Mouse (Mus musculus): ENCODE data around the gene Gm49318. TPM values are rescaled to one million over a fixed set of nuclear protein-coding genes. Genes with fewer than 3 reads are reported as not detected.

Gene Gm49318
- total RNA-seq, 1 experiment from 2014 or later = not detected

DNA sequence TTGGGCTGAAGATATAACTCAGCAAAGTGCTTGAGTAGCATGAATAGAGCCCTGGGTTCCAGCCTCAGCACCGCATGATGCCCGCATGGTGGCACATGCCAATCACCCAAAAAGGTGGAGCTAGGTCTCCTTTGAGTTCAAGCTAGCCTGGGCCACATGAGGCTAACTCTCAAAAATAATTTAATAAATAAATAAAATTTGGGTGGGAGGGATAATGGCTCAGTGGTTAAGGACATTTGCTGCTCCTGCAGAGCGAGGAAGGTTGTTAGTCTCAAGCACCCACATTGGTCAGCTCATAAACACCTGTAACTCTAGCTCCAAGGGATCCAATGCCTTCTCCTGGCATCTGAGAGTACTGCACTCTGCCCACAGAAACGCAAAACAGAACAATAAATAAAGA, 69.4 kb downstream of the Gm49318 start:
- no peak for ATAC-seq (replicated peaks in 1 of 2; ENCODE audit: insufficient read depth in 1 of 2, low FRiP score in 2 of 2, low TSS enrichment in 1 of 2, low read depth in 1 of 2, poor library complexity in 2 of 2, severe bottlenecking in 2 of 2)

DNA sequence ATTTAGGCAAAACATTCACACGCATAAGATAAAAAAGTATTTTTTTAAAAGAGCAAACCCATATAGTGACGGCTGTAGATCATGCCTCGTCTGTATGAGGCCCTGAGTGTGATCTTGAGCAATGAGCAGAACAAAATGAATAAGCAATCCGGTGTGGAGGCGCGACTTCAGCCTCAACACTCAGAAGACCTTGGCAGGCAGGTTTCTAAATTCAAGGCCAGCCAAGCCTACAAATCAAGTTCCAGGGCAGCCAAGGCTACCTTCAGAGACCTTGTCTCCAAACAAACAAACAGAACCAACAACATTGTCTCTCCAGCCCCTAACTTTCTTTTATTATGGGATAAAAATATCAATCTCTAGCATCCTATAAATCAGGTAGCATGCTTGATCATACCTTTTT, 70.8 kb downstream of the Gm49318 start:
- no peak for ATAC-seq (replicated peaks in 1 of 2; ENCODE audit: insufficient read depth in 1 of 2, low FRiP score in 2 of 2, low TSS enrichment in 1 of 2, low read depth in 1 of 2, poor library complexity in 2 of 2, severe bottlenecking in 2 of 2)

- no peak for ATAC-seq (replicated peaks in 1 of 2; ENCODE audit: insufficient read depth in 1 of 2, low FRiP score in 2 of 2, low TSS enrichment in 1 of 2, low read depth in 1 of 2, poor library complexity in 2 of 2, severe bottlenecking in 2 of 2)
Measured at GRCm38 (mm10) chr9:21996178-21996867, 74.7 kb downstream of the Gm49318 start.

DNA sequence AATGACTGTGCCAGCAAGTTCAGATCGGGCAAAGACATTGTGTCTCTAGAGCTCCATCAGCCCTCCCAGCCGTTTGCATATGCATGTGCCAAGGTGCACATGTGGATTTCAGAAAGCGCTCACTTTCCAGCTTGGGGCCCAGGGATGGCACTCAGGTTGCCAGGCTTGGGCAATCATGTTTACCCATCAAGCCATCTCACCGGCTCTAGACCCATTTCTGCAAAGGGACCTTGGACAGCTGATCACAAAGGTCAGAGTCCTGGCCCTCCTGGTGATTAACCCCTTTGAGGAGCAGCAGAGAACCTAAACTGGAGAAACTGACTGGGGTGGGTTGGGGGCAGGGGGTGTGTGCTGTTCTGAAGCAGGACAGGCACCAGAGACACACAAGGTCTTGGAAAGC, 78.8 kb downstream of the Gm49318 start:
- ATAC-seq (replicated peaks in 1 of 2; ENCODE audit: insufficient read depth in 1 of 2, low FRiP score in 2 of 2, low TSS enrichment in 1 of 2, low read depth in 1 of 2, poor library complexity in 2 of 2, severe bottlenecking in 2 of 2) = no peak

- 0 out of 4 replicates have a peak, but pooled peaks of 1 of the 2 experiments have one; percentile 17 for ATAC-seq (replicated peaks in 1 of 2; ENCODE audit: insufficient read depth in 1 of 2, low FRiP score in 2 of 2, low TSS enrichment in 1 of 2, low read depth in 1 of 2, poor library complexity in 2 of 2, severe bottlenecking in 2 of 2)
Measured at GRCm38 (mm10) chr9:21989230-21990110, 81.6 kb downstream of the Gm49318 start, which contains the start of gene Rgl3. TSS of gene Rgl3 (minus strand) at chr9:21989446.

GRCm38 (mm10) chr9:21988421-21989101, 82.5 kb downstream of the Gm49318 start:
- peak in 1 of 2 experiments; percentile 31; a peak in 1 of 4 replicates for ATAC-seq (replicated peaks in 1 of 2; ENCODE audit: insufficient read depth in 1 of 2, low FRiP score in 2 of 2, low TSS enrichment in 1 of 2, low read depth in 1 of 2, poor library complexity in 2 of 2, severe bottlenecking in 2 of 2)

DNA sequence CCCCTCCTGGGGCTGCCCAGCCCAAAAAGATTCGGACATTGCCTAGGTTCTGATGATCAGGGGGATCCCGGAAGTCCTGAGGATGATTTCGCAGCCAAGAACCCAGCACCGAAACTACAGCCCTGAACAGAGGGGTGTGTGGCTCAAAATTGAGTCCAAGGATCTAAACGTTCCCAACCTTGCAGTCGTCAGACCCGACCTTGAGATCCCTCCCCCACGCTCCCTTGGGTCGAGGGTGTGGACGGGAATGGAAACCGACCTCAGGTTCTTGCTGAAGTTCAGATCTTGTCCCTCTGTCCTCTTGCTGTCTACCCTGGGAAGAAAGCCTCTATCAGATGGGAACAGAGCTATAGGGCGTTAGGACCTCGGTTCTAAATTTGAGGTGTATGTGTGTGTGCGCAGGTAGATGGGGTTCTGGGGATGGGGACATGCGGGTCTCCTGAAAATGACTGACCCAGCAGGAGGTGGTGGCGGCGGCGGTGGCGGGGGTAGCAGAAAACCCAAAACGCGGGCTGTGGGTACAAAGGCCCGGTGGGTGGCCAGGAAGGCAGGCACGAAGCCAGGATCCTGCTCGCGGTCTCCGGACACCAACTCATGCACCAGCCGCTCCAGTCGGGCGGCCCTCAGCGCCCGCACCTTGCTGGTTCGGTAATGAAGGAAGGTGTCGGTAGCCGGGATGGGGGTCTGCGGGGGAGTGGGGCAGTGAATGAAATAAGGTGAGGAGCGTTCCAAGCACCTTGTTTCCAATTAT, 83.3 kb downstream of the Gm49318 start:
- no peak for ATAC-seq (replicated peaks in 1 of 2; ENCODE audit: insufficient read depth in 1 of 2, low FRiP score in 2 of 2, low TSS enrichment in 1 of 2, low read depth in 1 of 2, poor library complexity in 2 of 2, severe bottlenecking in 2 of 2)

Other genes starting within 250 kb of the Gm49318 start
- gene Angptl8, start 235.7 kb downstream of the Gm49318 start, total RNA-seq (2017) = not detected in 2 replicates
- gene Dock6, start 218.6 kb downstream of the Gm49318 start, total RNA-seq (2017) = 4.3 and 6.1 TPM in 2 replicates
- 13.5 and 14.6 TPM in 2 replicates for gene Rab3d, start 153.1 kb downstream of the Gm49318 start, total RNA-seq (2017)
- 0.25 and 0.50 TPM in 2 replicates for gene Ccdc159, start 143.8 kb downstream of the Gm49318 start, total RNA-seq (2017)
- gene Tmem205, start 143.7 kb downstream of the Gm49318 start, total RNA-seq (2017) = 12.7 and 18.1 TPM in 2 replicates
- 0.15 and 0.25 TPM in 2 replicates for gene Plppr2, start 134.2 kb downstream of the Gm49318 start, total RNA-seq (2017)
- gene Swsap1, start 115.5 kb downstream of the Gm49318 start, total RNA-seq (2017) = 6.4 and 7.2 TPM in 2 replicates
- gene Epor, start 107.8 kb downstream of the Gm49318 start, total RNA-seq (2017) = 1.7 and 9.2 TPM in 2 replicates
- not detected in 2 replicates for gene Rgl3, start 81.8 kb downstream of the Gm49318 start, total RNA-seq (2017)
- gene Ccdc151, start 68.6 kb downstream of the Gm49318 start, total RNA-seq (2017) = 0.19 TPM in 1 of 2 replicates, not detected in the other
- 91.7 and 110 TPM in 2 replicates for gene Prkcsh, start 68.5 kb downstream of the Gm49318 start, total RNA-seq (2017)
- gene Elavl3, start 19.2 kb downstream of the Gm49318 start, total RNA-seq (2017) = not detected in 2 replicates
- 11.1 and 12.9 TPM in 2 replicates for gene Zfp653, start 117 bp upstream of the Gm49318 start, total RNA-seq (2017)
- gene Ecsit, start 14.2 kb upstream of the Gm49318 start, total RNA-seq (2017) = 15.9 and 17.7 TPM in 2 replicates
- not detected in 2 replicates for gene Cnn1, start 28.0 kb upstream of the Gm49318 start, total RNA-seq (2017)
- gene Elof1, start 45.9 kb upstream of the Gm49318 start, total RNA-seq (2017) = 43.6 and 44.7 TPM in 2 replicates
- gene Acp5, start 64.5 kb upstream of the Gm49318 start, total RNA-seq (2017) = 1.1 and 2.8 TPM in 2 replicates
- gene Pigyl, start 85.6 kb upstream of the Gm49318 start, total RNA-seq (2017) = 10.4 and 26.5 TPM in 2 replicates
- gene Zfp872, start 116.8 kb upstream of the Gm49318 start, total RNA-seq (2017) = not detected in 2 replicates
- gene Zfp809, start 154.5 kb upstream of the Gm49318 start, total RNA-seq (2017) = 38.2 and 48.4 TPM in 2 replicates
- gene Zfp599, start 188.6 kb upstream of the Gm49318 start, total RNA-seq (2017) = 11.5 and 14.2 TPM in 2 replicates
- 10.6 and 21.5 TPM in 2 replicates for gene Zfp810, start 236.4 kb upstream of the Gm49318 start, total RNA-seq (2017)